Mouse (Mus musculus) C2C12 (cell line): ENCODE measurements around the gene Taf8. TPM values are rescaled to one million over a fixed set of nuclear protein-coding genes. Genes with fewer than 3 reads are reported as not detected.

ENCODE experiments used
- H3K27me3 ChIP-seq: one replicate; pipeline ENCODE4 v1.6.1; 2011; ENCODE audit not compliant: control insufficient read depth, insufficient read depth, insufficient read length
- H3K36me3 ChIP-seq: one replicate; pipeline ENCODE4 v1.6.1; 2011; ENCODE audit not compliant: control insufficient read depth, insufficient read depth
- H3K4me3 ChIP-seq: one replicate; pipeline ENCODE4 v1.5.1; 2011; ENCODE audit warnings: mild to moderate bottlenecking, control low read depth; ENCODE audit not compliant: poor library complexity, insufficient read depth, severe bottlenecking
- H3K79me2 ChIP-seq: one replicate; pipeline ENCODE4 v1.6.1; 2011; ENCODE audit not compliant: control insufficient read depth, insufficient read depth
- H3K79me3 ChIP-seq: one replicate; pipeline ENCODE4 v1.6.1; 2011; ENCODE audit warnings: low read depth, control low read depth
- H3ac ChIP-seq: one replicate; pipeline ENCODE3; 2011; ENCODE audit warnings: low read depth; ENCODE audit not compliant: control insufficient read depth, insufficient read length
- CEBPB ChIP-seq: IDR thresholded peaks from one replicate; pipeline ENCODE4 v1.6.1; 2011; ENCODE audit warnings: low read depth, mild to moderate bottlenecking, control low read depth, moderate library complexity
- CTCF ChIP-seq: IDR thresholded peaks from one replicate; pipeline ENCODE4 v1.5.1; 2011; ENCODE audit not compliant: control insufficient read depth, insufficient read depth, insufficient read length
- FOSL1 ChIP-seq: IDR thresholded peaks from one replicate; pipeline ENCODE4 v1.8.0; 2011; ENCODE audit warnings: mild to moderate bottlenecking, low read length; ENCODE audit not compliant: poor library complexity, insufficient read depth, severe bottlenecking
- MAX ChIP-seq: IDR thresholded peaks from one replicate; pipeline ENCODE4 v1.6.1; 2011; ENCODE audit warnings: mild to moderate bottlenecking, control low read depth
- MYOD1 ChIP-seq: IDR thresholded peaks from one replicate; pipeline ENCODE4 v1.6.1; 2011; ENCODE audit warnings: low read depth; ENCODE audit not compliant: control insufficient read depth, insufficient read length
- MYOG ChIP-seq: IDR thresholded peaks from one replicate; pipeline ENCODE4 v1.6.1; 2011; ENCODE audit not compliant: control insufficient read depth, insufficient read length; ENCODE audit errors: extremely low read depth
- USF1 ChIP-seq: IDR thresholded peaks from one replicate; pipeline ENCODE4 v1.6.1; 2011; ENCODE audit warnings: low read depth, mild to moderate bottlenecking, control low read depth, moderate library complexity
- polyA plus RNA-seq: library from polyadenylated mRNA; unstranded; fragments of >200 nt; fragmentation: generic; extraction: Trizol; gene quantifications from one replicate; pipeline ENCODE4 v1.2.1, GENCODE M21; 2012; ENCODE audit warnings: missing spikeins

Taf8 gene
- polyA plus RNA-seq, 1 experiment: 12.2 TPM

DNA sequence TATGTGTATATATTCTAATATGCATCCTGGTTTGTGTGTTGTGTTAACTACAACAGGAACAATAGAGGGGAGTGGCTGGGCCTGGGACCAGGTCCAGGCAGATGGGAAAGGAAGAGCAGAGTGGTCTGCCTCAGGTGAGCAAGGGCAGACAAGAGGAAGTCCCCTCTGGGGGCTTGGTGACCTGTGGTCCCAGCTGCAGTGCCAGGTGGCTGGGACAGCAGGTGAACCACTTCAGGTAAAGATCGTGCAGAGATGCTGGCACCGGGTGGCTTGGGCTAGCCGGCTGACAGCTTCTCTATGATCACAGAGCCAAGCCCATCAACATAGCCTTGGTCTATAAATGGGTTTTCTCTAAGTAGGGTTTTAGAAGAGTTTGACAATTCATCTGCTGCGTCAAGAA is 32.0 kb downstream of the Taf8 start:
- H3K79me3 ChIP-seq: no peaks in the 10 kb centered on the region
- H3K4me3 ChIP-seq: no peak overlapping the region
- no peaks in the 10 kb centered on the region for H3K79me2 ChIP-seq
- H3K36me3 ChIP-seq: no peaks in the 10 kb centered on the region
- TF ChIP-seq CEBPB: no peak
- no peak for TF ChIP-seq MYOG
- TF ChIP-seq MAX: no peak
- no peak for TF ChIP-seq MYOD1
- no peak for TF ChIP-seq CTCF
- TF ChIP-seq FOSL1: no peak
- TF ChIP-seq USF1: no peak
- H3K27me3 ChIP-seq: peaks cover 25% of the 10 kb centered on the region
- H3ac ChIP-seq: no peak overlapping the region

- H3K79me3 ChIP-seq: no peaks in the 10 kb centered on the region
- no peak overlapping the region for H3K4me3 ChIP-seq
- no peaks in the 10 kb centered on the region for H3K36me3 ChIP-seq
- no peak overlapping the region for H3ac ChIP-seq
- H3K27me3 ChIP-seq: peaks cover 29% of the 10 kb centered on the region
- no peaks in the 10 kb centered on the region for H3K79me2 ChIP-seq
- no peak for TF ChIP-seq CTCF
- TF ChIP-seq MYOG: no peak
- TF ChIP-seq USF1: no peak
- no peak for TF ChIP-seq CEBPB
- no peak for TF ChIP-seq FOSL1
- TF ChIP-seq MAX: no peak
- no peak for TF ChIP-seq MYOD1
Observed at GRCm38 (mm10) chr17:47469642-47470041, 32.5 kb downstream of the Taf8 start.

- no peak overlapping the region for H3K4me3 ChIP-seq
- TF ChIP-seq CTCF (no peak), CEBPB (no peak), FOSL1 (no peak), MYOD1 (no peak), MYOG (no peak), MAX (no peak), USF1 (no peak)
Observed at GRCm38 (mm10) chr17:47468466-47468865, 33.6 kb downstream of the Taf8 start.

GRCm38 (mm10) chr17:47468063-47468462 is 34.0 kb downstream of the Taf8 start:
- Histone ChIP-seq H3K79me2 (no peaks in the 10 kb centered on the region), H3K27me3 (peaks cover 39% of the 10 kb centered on the region), H3K4me3 (no peak overlapping the region), H3ac (no peak overlapping the region), H3K36me3 (no peaks in the 10 kb centered on the region), H3K79me3 (no peaks in the 10 kb centered on the region)
- TF ChIP-seq CTCF (no peak), CEBPB (no peak), USF1 (no peak), MYOD1 (no peak), FOSL1 (no peak), MYOG (no peak), MAX (no peak)

More at GRCm38 (mm10) chr17:47468466-47468865, 33.6 kb downstream of the Taf8 start:
- Histone ChIP-seq H3K36me3 (no peaks in the 10 kb centered on the region), H3K27me3 (peaks cover 39% of the 10 kb centered on the region), H3ac (no peak overlapping the region), H3K79me2 (no peaks in the 10 kb centered on the region), H3K79me3 (no peaks in the 10 kb centered on the region)

DNA sequence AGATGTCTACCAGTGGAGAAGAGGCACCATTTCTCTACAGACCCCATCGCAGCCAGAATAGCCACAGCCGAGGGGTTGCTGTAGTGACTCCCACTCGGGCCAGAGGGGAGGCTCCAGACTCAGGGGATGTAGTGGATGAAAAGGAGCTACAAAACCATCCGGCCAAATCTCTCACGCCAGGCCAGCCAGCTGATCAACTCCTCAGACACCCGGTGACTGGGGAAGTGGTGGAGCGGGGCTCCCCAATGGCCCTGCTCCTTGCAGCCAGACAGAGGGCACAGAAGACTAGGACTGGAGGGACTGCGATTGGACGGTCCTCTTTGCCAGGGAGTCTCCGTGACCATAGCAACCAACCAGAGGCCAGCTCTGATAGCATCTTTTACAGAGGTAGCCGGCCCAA is 34.4 kb downstream of the Taf8 start:
- TF ChIP-seq MYOD1 (no peak), MYOG (no peak), CEBPB (no peak)
- H3K4me3 ChIP-seq: no peak overlapping the region
- H3ac ChIP-seq: no peak overlapping the region
- H3K79me3 ChIP-seq: no peaks in the 10 kb centered on the region
- peaks cover 40% of the 10 kb centered on the region for H3K27me3 ChIP-seq
- H3K36me3 ChIP-seq: no peaks in the 10 kb centered on the region
- H3K79me2 ChIP-seq: no peaks in the 10 kb centered on the region

- TF ChIP-seq MAX (no peak), CTCF (no peak), USF1 (no peak), MYOD1 (no peak), CEBPB (no peak), FOSL1 (no peak), MYOG (no peak)
- Histone ChIP-seq H3ac (no peak overlapping the region), H3K79me3 (no peaks in the 10 kb centered on the region), H3K4me3 (no peak overlapping the region), H3K79me2 (no peaks in the 10 kb centered on the region), H3K36me3 (no peaks in the 10 kb centered on the region), H3K27me3 (peaks cover 52% of the 10 kb centered on the region)
Observed at GRCm38 (mm10) chr17:47466284-47466683, 35.8 kb downstream of the Taf8 start.
